Mouse (Mus musculus) bone marrow macrophage, adult 2 months (primary cell): ENCODE data around the gene Cuta.

Experiments
- CTCF ChIP-seq: IDR thresholded peaks from 2 replicates; pipeline ENCODE4 v1.5.1; 2012; ENCODE audit warnings: low read depth, mild to moderate bottlenecking, low read length, moderate library complexity
- POLR2A ChIP-seq: IDR thresholded peaks from 2 replicates; pipeline ENCODE4 v1.6.1; 2012; ENCODE audit warnings: mild to moderate bottlenecking, low read depth, low read length, borderline replicate concordance

GRCm38 (mm10) chr17:26918343-26918742 lies 21.0 kb downstream of the Cuta start:
- TF ChIP-seq POLR2A (no peak), CTCF (no peak)
